Mouse (Mus musculus): ENCODE measurements at regions not wholly inside any gene's neighbourhood (a gene's known extent, or its start where the extent isn't known, plus 50 kb on each side); places are given as distances from the start of the nearest gene placed in this dataset.
"Not testable (repeated sequence)": the region's sequence is repeated elsewhere in the genome, so short reads cannot be mapped to it uniquely, and the experiment has no call there.

DNA sequence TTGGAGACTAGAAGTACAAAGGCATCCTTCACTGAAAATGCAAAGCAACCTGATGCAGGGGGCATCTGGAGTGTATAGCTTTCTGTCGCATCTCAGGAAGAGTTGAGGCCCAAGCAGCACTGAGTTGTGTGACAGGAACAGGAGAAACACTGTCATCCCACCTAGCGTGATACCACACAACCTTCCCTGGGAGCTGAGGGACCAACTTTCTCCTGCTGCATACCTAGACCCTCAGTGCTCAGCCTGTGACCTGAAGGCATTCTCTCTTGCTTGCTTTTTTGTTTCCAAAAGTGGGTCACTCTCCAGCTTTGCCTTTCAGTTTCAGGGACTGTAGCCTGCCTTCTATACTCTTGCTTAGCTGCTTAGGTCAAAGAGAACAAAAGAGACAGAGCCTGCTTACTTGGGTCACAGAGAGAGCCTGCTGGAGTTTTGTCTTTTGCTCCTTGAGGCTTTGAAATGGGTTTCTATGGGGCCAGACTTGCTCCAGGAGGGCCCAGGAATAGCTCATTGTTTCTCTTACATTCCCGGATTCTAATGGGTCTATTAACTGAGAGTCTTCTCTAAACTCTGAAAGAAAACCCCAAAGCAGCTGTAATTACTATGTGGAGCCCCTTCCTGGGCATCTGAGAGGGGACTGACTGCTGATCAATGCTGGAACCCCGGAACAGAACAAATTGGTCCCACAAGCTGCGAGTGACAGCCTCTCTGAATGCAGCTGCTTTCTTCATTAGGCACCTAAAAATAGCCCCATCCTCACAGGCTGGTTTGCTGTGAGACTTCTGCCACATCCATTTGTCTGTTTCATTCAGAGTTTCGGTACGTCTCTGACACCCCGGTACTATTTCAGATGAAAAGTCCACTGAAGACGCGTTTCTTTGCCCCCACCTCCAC lies 73.9 kb upstream of the Atxn1 start:
- CTCF ChIA-PET = no interaction called here

DNA sequence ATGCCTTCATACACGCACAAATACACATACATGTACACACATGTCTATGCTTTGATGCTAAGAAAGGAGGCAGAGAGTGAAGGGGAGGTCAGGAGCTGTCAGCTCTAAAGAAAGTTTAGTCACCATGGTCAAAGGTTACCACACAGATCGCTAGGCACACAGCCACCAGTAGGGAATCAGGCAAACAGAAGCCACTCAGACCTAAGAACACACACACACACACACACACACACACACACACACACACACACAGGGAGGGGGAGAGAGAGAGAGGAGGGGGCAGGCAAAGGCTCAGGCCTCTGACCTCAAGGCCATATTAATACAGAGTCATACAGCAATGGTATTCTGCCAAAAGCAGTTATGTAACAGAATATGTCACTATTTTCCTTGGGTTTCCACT lies 67.5 kb upstream of the Atxn1 start:
- CTCF ChIA-PET = no interaction called here

DNA sequence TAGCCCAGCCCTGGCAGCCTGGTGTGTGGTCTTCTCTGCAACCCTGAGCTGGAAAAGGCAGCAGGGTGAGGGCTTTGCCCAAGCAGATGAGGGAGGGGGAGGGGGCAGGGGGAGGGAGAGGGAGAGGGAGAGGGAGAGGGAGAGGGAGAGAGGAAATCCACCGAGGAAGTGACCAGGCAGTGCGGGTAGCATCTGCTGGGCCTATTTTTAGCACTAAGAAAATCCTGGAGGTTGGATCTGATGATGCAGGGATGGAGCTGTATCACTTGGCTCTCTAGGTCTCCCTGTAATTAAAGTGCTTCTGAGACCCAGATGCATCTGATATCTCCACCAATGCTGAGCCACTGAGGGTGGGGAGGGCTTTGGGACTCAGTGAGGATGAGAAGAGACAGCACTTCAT lies 61.2 kb upstream of the Atxn1 start:
- CTCF ChIA-PET = no interaction called here

DNA sequence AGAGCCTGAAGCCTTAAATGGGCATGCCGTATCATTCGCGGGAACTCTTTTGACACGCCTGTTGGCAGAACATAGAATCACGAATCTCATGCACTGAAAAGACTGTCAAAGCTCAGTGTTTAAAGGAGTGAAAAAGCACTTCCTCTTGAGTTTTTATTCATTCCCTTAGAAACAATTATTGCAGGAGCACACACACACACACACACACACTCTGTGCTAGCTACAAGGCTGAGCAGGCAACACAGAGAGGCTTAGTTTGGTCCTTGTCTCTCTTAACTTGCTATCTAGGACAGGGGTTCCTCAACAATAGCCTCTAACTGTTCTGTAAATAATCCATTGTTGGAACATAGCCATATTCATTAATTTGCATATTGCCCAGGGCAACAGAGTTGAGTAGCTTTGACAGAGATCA lies 58.8 kb upstream of the Atxn1 start:
- CTCF ChIA-PET = no interaction called here

DNA sequence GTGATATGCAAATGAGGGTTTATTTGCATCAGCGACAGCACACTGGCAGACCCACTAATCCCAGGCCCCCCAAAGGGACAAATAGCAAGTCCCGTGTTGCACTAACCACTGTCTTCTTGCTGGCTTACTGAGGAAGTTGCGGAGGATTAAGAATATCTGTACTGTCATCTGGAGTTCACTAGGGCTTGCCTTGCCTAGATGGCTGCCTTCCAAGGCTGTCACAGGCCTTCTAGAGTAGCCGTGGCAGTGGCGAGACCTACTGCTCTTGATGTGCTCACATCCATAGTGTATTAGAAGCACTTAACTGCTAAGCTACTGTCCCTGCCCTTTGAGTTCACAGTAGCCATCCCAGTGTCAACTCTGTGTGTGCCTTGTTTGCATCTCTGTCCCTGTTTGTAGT lies 58.4 kb upstream of the Atxn1 start:
- CTCF ChIA-PET = interaction anchor here (1.1 kb wide), 1 partner anchor 14 kb away, joined by 3 read pairs; no protein-coding TSS in a partner anchor

DNA sequence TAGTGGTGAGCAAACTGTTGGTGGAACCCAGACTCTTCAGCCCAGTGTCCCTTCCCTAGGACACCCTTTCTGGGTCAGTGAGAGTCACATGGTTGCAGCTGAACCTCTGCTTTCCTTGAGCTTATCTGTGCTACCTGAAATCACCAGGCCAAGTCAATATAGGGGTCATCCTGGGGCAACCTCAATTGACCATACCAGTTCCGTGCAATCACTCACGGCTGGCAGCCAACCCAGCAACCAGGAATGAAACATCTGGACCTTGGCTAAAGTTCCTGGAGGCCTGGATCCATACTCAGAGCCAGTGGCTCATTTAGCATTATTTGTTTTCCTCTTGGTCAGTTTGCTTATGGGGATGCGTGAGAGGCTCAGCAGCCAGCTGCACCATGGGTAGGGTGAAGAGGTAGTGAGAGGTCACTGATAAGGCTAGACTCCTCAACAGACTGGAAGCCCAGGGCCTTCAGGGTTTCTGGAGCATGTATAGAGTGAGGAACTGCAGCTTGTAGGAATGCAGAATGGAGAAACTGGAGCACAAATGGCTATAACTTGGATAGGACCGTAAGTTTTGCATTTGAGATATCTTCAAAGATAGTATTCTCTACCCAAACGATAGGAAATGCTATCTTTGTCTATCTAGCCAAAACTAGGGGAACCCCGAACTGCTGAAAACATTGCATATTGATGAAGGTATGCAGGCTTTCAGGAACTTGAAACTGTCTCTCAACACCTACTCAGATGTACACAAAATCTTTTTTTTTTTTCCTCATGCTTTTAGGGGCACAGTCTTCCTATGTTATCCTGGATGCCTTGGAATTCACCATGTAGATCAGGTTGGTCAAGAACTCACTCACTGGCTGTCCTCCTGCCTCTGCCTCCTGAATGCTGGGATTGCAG lies 56.4 kb upstream of the Atxn1 start:
- CTCF ChIA-PET = no interaction called here

DNA sequence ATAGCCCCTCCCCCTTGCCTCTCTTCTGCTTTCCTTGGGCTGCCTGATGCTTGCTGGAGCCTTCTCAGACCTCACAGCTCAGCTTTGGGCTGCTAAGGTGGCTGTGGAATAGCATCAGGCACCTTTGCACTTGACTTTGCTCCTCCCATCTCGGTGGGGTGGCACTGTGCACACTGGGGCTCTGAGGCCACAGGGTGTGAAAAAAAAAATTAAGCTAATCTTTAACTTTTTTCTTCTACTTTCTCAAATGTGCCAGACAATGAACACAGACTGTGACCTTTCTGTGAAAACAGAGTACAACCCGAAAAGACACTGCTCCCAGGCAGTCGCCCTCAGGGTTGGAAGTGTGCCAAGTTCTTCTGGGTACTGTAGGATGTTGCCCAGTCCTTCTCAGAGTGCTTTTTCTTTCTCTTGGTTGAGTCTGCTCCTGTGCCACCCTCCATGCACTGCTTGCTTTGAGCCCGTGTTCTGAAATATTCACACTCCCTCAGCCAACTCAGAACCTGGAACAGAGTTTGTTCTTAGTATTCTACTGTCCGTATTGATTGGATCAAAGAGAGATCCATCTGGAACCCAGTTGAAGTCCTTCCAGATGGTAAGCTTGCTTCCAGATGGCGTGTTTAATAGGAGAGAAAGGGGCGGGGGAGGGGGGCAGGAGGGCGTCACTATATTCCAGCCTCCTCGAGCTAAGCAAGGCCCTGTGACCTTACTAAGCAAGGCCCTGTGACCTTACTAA lies 54.8 kb upstream of the Atxn1 start:
- CTCF ChIA-PET = no interaction called here

DNA sequence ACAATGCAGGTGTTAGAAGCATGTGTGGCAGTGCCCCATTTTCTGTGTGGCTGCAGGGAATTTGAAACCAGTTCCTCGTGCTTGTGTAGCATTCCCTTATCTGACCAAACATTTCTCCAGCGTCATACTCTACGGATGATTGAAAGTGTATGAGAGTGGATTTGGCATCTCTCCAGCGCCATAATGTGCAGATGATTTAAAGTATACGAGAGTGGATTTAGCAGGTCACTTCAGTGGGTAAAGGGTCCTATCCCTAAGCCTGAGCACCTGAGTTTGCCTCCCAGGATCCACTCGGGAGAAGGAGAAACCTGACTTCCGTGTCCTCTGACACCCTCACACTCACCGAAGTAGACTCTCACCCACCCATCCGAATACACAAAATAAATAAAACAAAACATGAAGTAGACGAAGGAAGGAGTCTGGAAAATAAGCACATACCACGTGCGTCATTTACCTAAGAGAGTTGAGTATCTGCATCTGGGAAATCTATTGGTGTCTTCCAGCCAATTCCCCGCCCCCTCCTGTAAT lies 54.2 kb upstream of the Atxn1 start:
- CTCF ChIA-PET = no interaction called here

DNA sequence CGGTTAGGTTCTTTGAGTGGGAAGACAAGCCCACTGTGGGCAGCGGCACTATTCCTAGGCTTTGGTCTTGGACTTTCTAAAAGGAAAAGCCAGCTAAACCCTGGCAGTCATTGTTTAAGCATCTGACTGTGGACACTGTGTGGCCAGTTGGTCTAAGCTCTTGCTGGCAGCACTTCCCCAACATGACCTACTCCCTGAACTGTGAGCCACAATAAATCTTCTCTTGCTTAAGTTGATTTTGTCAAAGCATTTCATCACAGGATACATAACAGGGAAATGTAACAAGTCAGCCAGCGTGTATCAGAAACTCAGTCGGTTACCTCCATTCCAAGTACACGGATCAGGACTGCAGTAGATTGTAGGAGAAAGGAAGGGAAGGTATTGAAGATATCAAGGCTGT lies 52.9 kb upstream of the Atxn1 start:
- CTCF ChIA-PET = no interaction called here

DNA sequence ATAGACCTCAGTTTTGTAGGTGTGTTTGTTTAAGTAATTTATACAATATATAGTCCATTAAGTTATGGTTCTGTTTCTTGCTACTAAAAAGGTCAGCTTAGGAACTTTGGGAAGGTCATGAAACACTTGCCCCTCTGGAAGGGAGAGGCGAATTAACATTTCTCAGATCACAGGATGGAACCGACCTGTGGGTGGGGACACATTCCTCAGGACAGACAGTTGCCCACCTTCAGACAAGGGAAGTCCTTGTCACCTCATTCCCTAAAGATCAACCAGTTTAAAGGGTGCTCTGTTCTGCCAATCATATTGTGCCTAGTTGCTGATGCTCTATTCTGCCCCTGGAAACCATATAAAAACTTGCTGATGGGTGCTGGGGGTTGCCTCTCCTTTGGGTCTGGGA lies 52.2 kb upstream of the Atxn1 start:
- CTCF ChIA-PET = not testable (repeated sequence)

DNA sequence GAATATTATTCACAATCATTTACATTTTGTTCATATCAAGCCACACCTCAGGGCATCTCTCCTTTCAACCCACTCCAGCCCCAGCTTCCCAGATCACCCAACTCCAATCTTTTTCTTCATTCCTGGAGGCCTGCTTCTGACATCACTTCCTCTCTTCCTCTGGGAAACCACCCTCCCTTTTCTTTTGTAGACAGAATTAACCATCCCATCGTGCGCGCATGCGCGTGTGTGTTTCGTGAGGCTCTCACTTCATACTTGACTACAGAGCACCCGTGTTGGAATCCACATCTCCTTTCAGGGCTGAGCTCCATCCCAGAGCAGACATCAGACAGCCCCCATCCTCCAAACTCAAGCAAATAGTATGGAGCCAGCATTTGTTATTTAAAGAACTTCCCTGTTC lies 50.4 kb upstream of the Atxn1 start:
- CTCF ChIA-PET = no interaction called here

DNA sequence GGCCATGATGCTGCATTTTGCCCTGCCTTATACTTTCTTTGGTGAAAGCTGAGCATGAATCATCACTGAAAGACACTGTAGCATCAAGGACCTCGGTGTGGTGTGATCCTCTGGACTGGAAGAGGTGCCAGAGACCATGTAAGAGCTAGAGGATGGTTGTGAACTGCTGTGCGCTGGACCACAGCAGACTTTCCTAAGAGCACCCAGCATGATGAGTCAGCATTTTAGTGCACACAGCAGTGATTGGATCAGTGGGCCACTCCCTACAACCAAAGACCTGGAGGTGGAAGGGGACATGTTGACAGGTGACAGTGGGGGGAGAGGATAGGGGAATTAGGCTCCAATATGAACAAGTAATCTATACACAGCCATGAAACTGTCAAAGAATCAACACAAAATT lies 49.8 kb upstream of the Atxn1 start:
- CTCF ChIA-PET = no interaction called here

Data from spleen, embryonic (tissue).